Mouse (Mus musculus): Measurements from ENCODE around the gene Wdr43. TPM values are rescaled to one million over a fixed set of nuclear protein-coding genes. Genes with fewer than 3 reads are reported as not detected.

Wdr43 gene
- polyA plus RNA-seq, 2 experiments, result 26.2 to 45.5 TPM

DNA sequence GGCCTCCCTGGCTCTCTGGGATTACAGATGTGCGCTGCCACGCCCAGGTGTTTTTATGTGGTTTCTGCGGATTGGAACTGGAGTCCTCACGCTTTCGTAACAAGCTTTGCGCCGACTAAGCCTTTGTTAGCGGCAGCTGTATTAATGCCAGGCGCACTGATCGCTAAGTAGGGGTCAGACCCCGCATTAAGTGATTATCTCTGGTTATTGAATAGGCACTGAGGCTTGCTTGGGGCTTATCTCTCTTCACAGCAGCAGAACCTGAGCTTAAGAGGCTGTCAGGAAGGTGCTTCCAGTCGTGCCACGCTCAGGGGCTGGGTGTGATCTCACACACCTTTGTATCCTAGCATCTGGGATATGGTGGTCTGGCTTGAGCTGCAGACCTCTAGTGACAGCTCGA, 66.0 kb downstream of the Wdr43 start:
- no peak overlapping the region for H3K27ac ChIP-seq
- ATAC-seq (ENCODE audit: insufficient read depth) (no peak), DNase-seq (ENCODE audit: low read depth in 3 of 3, low spot score in 3 of 3) (no peak)
- TF ChIP-seq CTCF (IDR thresholded peaks at IDR 0.05; ENCODE audit: low read depth) (no peak), EP300 (IDR thresholded peaks at IDR 0.05; ENCODE audit: low read depth) (no peak)
- H3K4me3 ChIP-seq (ENCODE audit: insufficient read depth in 1 of 2, low read depth in 2 of 2, low read length in 2 of 2), result no peak overlapping the region
- no peaks in the 10 kb centered on the region for H3K4me1 ChIP-seq (replicated peaks; ENCODE audit: control insufficient read depth in 2 of 2, insufficient read depth in 2 of 2, low read length in 1 of 2)
- no peaks in the 10 kb centered on the region for H3K36me3 ChIP-seq (replicated peaks; ENCODE audit: control insufficient read depth, insufficient read depth, low read depth)
- no peak overlapping the region for H3K9ac ChIP-seq (replicated peaks)
- H3K9me3 ChIP-seq (ENCODE audit: control insufficient read depth, low read length), result no peaks in the 10 kb centered on the region
- WGBS (ENCODE audit: insufficient replicate concordance), result 64% methylated on average over 14 of the region's 14 CpGs
- H3K27me3 ChIP-seq (ENCODE audit: control insufficient read depth, insufficient read depth, low read length), result no peaks in the 10 kb centered on the region
- no peak overlapping the region for H3K4me2 ChIP-seq (ENCODE audit: low read depth)

DNA sequence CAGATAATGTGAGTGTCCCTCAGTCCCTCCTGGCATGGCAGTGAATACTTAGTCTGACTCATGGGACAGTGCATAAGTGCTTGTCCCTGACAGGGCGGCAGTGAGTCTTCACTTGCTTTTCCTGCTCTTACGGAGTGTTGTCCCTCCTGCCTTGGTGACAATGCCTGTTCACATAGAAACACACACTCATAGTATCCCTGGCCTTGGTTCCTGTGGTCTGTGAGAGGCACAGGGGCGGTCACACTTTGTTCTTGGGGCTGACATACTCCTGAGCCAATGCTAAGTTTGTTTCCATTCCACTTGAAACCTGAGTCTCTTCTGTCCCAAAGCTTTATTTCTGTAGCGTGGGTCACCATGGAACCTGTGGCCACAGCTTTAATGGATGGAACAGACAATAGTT, 66.7 kb downstream of the Wdr43 start:
- Histone ChIP-seq H3K27ac (no peak overlapping the region), H3K9me3 (ENCODE audit: control insufficient read depth, low read length) (no peaks in the 10 kb centered on the region), H3K4me1 (replicated peaks; ENCODE audit: control insufficient read depth in 2 of 2, insufficient read depth in 2 of 2, low read length in 1 of 2) (no peaks in the 10 kb centered on the region), H3K36me3 (replicated peaks; ENCODE audit: control insufficient read depth, insufficient read depth, low read depth) (no peaks in the 10 kb centered on the region), H3K27me3 (ENCODE audit: control insufficient read depth, insufficient read depth, low read length) (no peaks in the 10 kb centered on the region), H3K4me3 (ENCODE audit: insufficient read depth in 1 of 2, low read depth in 2 of 2, low read length in 2 of 2) (no peak overlapping the region), H3K9ac (replicated peaks) (no peak overlapping the region), H3K4me2 (ENCODE audit: low read depth) (no peak overlapping the region)
- WGBS (ENCODE audit: insufficient replicate concordance), result 70% methylated on average over 4 of the region's 4 CpGs
- TF ChIP-seq EP300 (IDR thresholded peaks at IDR 0.05; ENCODE audit: low read depth) (no peak), CTCF (IDR thresholded peaks at IDR 0.05; ENCODE audit: low read depth) (no peak)
- ATAC-seq (ENCODE audit: insufficient read depth), result no peak
- no peak for DNase-seq (ENCODE audit: low read depth in 3 of 3, low spot score in 3 of 3)

DNA sequence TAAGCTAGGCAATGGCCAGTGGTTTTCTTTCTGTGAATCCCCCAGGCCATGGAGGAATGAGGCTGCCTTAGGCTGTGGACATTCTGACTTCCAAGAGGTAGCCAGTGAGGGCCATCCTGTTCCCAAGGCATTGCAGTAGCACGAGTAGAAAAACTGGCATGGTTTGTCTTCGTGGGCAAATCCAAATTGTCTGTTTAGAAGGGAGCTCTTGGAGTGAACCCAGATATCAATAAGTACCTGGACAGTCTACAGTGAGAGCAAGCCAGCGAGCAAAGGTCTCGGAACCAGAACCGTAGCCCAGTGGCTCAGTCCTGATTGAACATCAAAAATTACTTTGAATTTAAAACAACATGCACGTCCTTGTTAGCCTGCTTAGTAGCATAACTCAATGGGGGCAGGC, 67.6 kb downstream of the Wdr43 start:
- DNase-seq (ENCODE audit: low read depth in 3 of 3, low spot score in 3 of 3), result no peak

DNA sequence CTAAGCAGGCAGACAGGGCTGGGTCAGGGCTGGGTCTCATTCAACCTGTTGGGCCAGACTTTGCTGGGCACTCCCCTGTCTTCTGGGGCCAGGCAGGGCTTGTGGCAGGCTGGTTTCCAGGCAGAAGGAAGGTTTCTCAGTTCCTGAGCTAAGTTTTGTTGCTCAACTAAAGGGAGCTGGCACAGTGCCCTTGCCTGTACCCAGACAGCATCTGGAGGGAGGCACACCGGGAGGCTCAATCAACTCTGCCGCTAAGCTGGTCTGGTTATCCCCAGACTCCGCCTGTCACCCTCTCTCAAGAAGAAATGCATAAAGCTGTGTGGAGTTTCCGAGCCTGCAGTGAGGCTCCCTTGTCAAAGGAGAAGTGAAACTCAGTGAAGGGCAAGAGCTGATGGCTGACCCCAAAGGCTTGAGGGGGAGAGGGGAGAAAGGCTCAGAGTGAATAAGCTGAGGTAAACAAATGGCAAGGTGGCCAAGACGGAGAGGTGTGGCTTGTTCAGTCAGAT, 68.5 kb downstream of the Wdr43 start:
- H3K36me3 ChIP-seq (replicated peaks; ENCODE audit: control insufficient read depth, insufficient read depth, low read depth), result no peaks in the 10 kb centered on the region
- no peaks in the 10 kb centered on the region for H3K27me3 ChIP-seq (ENCODE audit: control insufficient read depth, insufficient read depth, low read length)
- no peak overlapping the region for H3K4me2 ChIP-seq (ENCODE audit: low read depth)
- WGBS (ENCODE audit: insufficient replicate concordance), result 41% methylated on average over 5 of the region's 5 CpGs
- no peak for ATAC-seq (ENCODE audit: insufficient read depth)
- H3K4me3 ChIP-seq (ENCODE audit: insufficient read depth in 1 of 2, low read depth in 2 of 2, low read length in 2 of 2), result no peak overlapping the region
- DNase-seq (ENCODE audit: low read depth in 3 of 3, low spot score in 3 of 3), result no peak
- no peak overlapping the region for H3K9ac ChIP-seq (replicated peaks)
- no peak for TF ChIP-seq EP300 (IDR thresholded peaks at IDR 0.05; ENCODE audit: low read depth)
- no peak for TF ChIP-seq CTCF (IDR thresholded peaks at IDR 0.05; ENCODE audit: low read depth)
- H3K9me3 ChIP-seq (ENCODE audit: control insufficient read depth, low read length), result no peaks in the 10 kb centered on the region
- H3K27ac ChIP-seq, result no peak overlapping the region
- no peaks in the 10 kb centered on the region for H3K4me1 ChIP-seq (replicated peaks; ENCODE audit: control insufficient read depth in 2 of 2, insufficient read depth in 2 of 2, low read length in 1 of 2)

More for the DNA sequence above, 67.6 kb downstream of the Wdr43 start:
- ATAC-seq (ENCODE audit: insufficient read depth), result no peak
- Histone ChIP-seq H3K9me3 (ENCODE audit: control insufficient read depth, low read length) (no peaks in the 10 kb centered on the region), H3K4me2 (ENCODE audit: low read depth) (no peak overlapping the region), H3K4me3 (ENCODE audit: insufficient read depth in 1 of 2, low read depth in 2 of 2, low read length in 2 of 2) (no peak overlapping the region), H3K9ac (replicated peaks) (no peak overlapping the region), H3K27me3 (ENCODE audit: control insufficient read depth, insufficient read depth, low read length) (no peaks in the 10 kb centered on the region), H3K27ac (no peak overlapping the region), H3K36me3 (replicated peaks; ENCODE audit: control insufficient read depth, insufficient read depth, low read depth) (no peaks in the 10 kb centered on the region), H3K4me1 (replicated peaks; ENCODE audit: control insufficient read depth in 2 of 2, insufficient read depth in 2 of 2, low read length in 1 of 2) (no peaks in the 10 kb centered on the region)
- no peak for TF ChIP-seq CTCF (IDR thresholded peaks at IDR 0.05; ENCODE audit: low read depth)
- TF ChIP-seq EP300 (IDR thresholded peaks at IDR 0.05; ENCODE audit: low read depth), result no peak
- 71% methylated on average over 6 of the region's 6 CpGs for WGBS (ENCODE audit: insufficient replicate concordance)

DNA sequence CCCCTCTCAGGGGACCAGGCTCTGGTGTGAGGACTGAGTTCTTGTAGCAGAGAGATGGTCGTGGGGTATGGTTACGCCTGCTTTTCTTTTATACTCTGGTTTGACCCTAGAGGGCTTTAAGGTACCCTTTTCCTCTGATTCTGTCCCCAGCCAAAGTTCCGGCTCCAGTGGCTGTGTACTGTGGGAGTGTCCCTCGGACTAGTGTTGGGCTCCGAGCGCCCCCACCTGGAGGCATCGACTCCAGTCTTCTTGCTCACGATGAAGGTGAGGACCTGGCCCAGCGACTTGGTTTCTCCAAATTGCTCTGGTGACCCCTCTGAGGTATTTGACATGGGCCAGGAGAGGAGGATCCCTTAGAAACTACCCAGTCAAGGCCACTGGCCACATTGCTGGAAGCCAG, 71.7 kb downstream of the Wdr43 start:
- Histone ChIP-seq H3K4me3 (ENCODE audit: insufficient read depth in 1 of 2, low read depth in 2 of 2, low read length in 2 of 2) (no peak overlapping the region), H3K27ac (no peak overlapping the region), H3K4me1 (replicated peaks; ENCODE audit: control insufficient read depth in 2 of 2, insufficient read depth in 2 of 2, low read length in 1 of 2) (no peaks in the 10 kb centered on the region), H3K27me3 (ENCODE audit: control insufficient read depth, insufficient read depth, low read length) (no peaks in the 10 kb centered on the region), H3K9me3 (ENCODE audit: control insufficient read depth, low read length) (no peaks in the 10 kb centered on the region), H3K36me3 (replicated peaks; ENCODE audit: control insufficient read depth, insufficient read depth, low read depth) (no peaks in the 10 kb centered on the region), H3K4me2 (ENCODE audit: low read depth) (no peak overlapping the region), H3K9ac (replicated peaks) (no peak overlapping the region)
- TF ChIP-seq EP300 (IDR thresholded peaks at IDR 0.05; ENCODE audit: low read depth), result no peak
- TF ChIP-seq CTCF (IDR thresholded peaks at IDR 0.05; ENCODE audit: low read depth), result no peak
- ATAC-seq (ENCODE audit: insufficient read depth), result no peak
- no peak for DNase-seq (ENCODE audit: low read depth in 3 of 3, low spot score in 3 of 3)
- WGBS (ENCODE audit: insufficient replicate concordance), result 47% methylated on average over 9 of the region's 9 CpGs
